Mouse (Mus musculus) left cerebral cortex, adult 6 months (tissue): Measurements from ENCODE around the gene Tbx1. TPM values are rescaled to one million over a fixed set of nuclear protein-coding genes. Genes with fewer than 3 reads are reported as not detected.

Experiments used
- long read RNA-seq, 2 experiments: library from polyadenylated mRNA; unstranded; transcript quantifications; one replicate each; pipeline ENCODE4 v2.0.0; 2019 to 2020
- polyA plus RNA-seq: library from polyadenylated mRNA; unstranded; fragments of <200 nt; fragmentation: Nextera tagmentation; gene quantifications from 2 replicates; pipeline ENCODE4 v1.2.3, GENCODE M21; 2021

Tbx1 gene
- polyA plus RNA-seq: 0.22 and 1.9 TPM in 2 replicates
- long read RNA-seq, experiment 1, partial matches to known transcripts: 1 of 3 reads
- long read RNA-seq, experiment 1, other reads (novel, unspliced or antisense): 0 of 3 reads
- long read RNA-seq, experiment 2: 0 reads

DNA sequence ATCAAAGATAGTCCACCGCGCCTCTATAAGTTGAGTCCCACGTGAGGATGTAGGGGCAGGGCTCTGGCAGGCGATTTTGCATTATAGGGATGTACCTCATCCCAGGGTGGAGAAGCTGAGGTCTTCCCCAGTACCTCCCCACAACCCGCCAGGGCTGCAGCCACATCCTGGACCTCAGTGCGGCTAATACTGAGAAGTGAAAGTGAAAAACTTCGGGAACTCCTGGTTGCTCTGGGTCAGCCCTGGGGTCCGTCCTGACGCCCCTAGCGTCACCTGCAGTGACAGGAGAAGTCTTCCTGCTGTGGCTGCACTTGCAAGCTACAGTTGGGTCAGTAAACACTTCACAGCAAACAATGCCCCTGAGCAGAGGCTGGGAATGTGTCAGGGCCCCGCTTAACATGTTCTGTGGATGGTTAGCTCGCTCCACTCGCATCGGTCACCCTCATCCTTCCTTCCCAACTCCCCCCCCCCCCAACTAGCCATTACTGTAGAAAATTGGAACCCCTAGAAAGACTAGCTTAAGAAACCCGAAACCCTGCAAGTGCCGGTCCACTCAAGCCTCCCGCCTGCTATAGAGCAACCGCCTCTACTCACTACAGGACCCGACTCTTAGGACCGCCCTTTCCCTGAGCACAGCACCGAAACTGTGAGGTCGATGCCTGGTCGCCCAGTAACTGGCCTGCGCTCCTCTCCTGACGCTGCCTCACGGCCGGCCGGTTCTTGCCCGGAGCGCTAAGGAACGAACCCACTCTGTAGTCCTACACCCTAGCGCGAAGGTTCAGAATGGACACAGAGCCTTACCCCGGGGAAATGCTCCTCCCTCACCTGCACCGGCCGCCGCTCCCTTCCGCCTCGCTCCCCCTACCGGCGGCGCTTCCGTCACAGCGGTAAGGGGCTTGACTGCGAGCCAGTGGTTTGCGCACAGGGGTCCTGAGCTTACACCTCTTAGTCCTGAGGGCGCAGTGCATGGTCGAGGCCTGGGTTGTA lies at the start of gene Tbx1:
TSS of gene Tbx1 (minus strand) at position 868 of the 987 bp plus-strand sequence.

DNA sequence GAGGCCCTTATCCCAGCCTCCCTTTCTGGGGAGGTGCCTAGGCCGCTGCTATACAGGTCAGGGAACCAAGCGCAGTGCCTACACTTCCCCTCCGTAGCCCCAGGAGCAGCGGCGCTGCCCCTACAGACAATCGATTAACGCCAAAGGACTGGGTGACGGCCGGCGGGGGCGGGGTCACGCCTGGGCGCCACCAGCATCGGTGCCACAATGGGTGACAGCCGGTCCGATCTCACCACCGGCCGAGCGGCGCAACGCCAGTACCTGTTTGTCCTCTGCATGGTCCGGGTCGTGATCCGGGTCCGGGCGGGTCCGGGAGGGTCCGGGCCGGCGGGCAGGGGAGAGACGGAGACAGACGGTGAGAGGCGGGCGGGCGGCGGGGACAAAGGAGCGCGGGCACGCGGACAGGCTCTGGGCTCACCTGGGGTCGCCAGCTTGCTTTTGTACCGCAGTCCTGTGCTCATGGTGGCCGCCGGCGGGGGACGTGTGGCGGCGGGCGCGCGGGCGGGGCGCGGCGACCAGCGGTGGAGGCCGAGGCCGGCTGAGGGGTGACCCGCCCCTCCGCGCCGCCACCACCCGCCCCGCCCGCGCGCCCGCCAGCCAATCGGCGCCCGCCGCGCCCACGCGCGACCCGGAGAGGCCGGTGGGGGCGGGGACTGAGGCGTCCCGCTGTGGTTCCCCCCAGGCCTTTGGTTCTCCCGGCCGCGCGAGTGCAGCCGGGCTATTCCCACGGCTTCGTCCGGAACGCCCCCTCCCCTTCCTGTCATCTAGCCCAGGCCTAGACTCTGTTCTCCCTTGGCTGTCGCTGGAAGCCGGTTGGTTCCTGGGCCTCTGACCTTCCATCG lies 39.1 kb upstream of the Tbx1 start, which contains the start of gene Sept5:
TSS of gene Sept5 (minus strand) at position 565 of the 842 bp plus-strand sequence.

DNA sequence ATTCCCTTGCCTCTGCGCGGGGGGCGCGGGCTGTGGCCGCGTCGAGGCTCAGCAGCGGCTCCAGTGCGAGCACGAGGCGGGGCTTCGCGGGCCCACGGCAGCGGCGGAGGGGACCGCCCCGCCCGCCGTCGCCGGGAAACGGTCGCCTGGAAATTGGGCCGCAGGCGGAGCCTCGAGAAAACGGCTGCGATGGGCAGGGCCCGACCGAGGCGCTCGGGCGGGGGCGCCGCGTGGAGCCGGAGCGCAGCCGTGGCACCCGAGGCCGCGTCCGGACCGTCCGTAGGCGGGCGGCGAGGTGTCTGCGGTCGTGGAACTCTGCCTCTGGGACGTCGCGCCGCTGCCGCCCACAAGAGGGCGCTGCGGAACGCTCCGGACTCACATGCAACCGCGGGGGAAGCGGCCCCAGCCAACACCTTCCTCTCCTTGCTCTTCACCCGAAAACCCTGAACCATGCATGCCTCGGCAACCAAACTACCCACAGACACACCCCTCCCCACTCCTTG lies 36.0 kb upstream of the Tbx1 start, which contains the start of gene Gm49601:
TSS of gene Gm49601 (minus strand) at position 52 of the 503 bp plus-strand sequence.

DNA sequence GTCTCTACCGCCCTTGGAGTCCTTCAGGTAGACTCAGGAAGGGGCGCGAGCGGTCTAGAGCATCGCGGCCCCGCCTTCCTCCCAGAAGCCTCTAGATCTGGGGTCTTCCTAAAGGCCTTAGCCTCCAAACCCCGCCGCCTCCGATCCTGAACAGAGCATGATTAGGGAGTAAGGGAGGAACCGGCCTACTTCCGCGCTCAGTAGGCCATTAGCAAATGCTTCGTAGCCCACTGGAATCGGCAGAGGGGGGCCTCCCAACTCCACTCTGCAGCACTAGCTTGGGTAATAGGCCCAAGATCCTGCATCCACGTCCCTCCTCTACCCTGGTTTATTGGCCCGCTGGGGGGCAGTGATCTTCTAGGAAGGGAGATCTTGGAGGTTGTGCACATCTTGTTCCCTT lies 31.5 kb upstream of the Tbx1 start, which contains the start of gene Gp1bb:
TSS of gene Gp1bb (minus strand) at position 385 of the 400 bp plus-strand sequence.

Other genes with a start within 250 kb of the Tbx1 start
- gene Tango2, start 242.6 kb downstream of the Tbx1 start, polyA plus RNA-seq: 157 and 170 TPM in 2 replicates
- gene Arvcf, start 242.5 kb downstream of the Tbx1 start, polyA plus RNA-seq: 8.2 and 9.8 TPM in 2 replicates
- gene Txnrd2, start 164.3 kb downstream of the Tbx1 start, polyA plus RNA-seq: 43.7 and 49.9 TPM in 2 replicates
- gene Comt, start 163.8 kb downstream of the Tbx1 start, polyA plus RNA-seq: 178 and 179 TPM in 2 replicates
- gene Gnb1l, start 92.0 kb downstream of the Tbx1 start, polyA plus RNA-seq: 10.3 and 11.3 TPM in 2 replicates
- gene Rtl10, start 91.8 kb downstream of the Tbx1 start, polyA plus RNA-seq: 2.3 and 2.7 TPM in 2 replicates
- gene Gp1bb, start 31.7 kb upstream of the Tbx1 start, polyA plus RNA-seq: 0.78 and 0.85 TPM in 2 replicates
- 45.5 and 54.2 TPM in 2 replicates for gene Gm49601, start 35.8 kb upstream of the Tbx1 start, polyA plus RNA-seq
- gene Sept5, start 39.3 kb upstream of the Tbx1 start, polyA plus RNA-seq: 105 and 304 TPM in 2 replicates
- 118 and 161 TPM in 2 replicates for gene Cldn5, start 186.2 kb upstream of the Tbx1 start, polyA plus RNA-seq
- gene Ufd1, start 221.1 kb upstream of the Tbx1 start, polyA plus RNA-seq: 84.9 and 90.6 TPM in 2 replicates
- 2.2 and 2.7 TPM in 2 replicates for gene Cdc45, start 221.3 kb upstream of the Tbx1 start, polyA plus RNA-seq
- gene 2510002D24Rik, start 245.9 kb upstream of the Tbx1 start, polyA plus RNA-seq: 50.5 and 64.3 TPM in 2 replicates
- gene Gm28539, start 245.9 kb upstream of the Tbx1 start, polyA plus RNA-seq: 0.31 TPM in 1 of 2 replicates, not detected in the other